ENCODE assay signal across 1 mouse cellular context in the genomic region with DNA sequence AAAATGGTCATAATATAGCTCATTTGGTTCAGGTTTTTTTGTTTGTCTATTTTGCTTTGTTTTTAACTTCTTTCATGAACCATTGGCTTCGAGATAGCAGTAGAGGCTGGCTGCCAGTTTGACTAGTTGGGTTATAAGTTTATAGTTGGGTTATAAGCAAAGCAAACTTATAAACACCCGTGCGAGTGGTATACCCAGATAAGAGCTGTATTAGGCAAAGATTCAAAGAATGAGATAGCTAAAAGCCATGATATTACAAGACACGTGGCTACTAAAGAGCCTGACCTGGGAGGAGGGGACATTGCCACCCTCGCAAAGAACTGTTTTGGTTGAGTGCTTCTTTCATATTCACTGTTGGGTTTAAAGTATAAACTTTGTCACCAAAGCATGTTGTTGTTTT.
TF ChIP-seq lines count a peak whose summit lies in the region.

No protein-coding gene starts in this region.

TF ChIP-seq in MEL, 35 proteins besides CTCF, POLR2A, EP300 and RAD21 (continued from another document):
- TF ChIP-seq ZNF384 (IDR thresholded peaks at IDR 0.05; ENCODE audit: low read depth, low read length) (no peak), JUND (IDR thresholded peaks at IDR 0.05; ENCODE audit: low read depth, low read length) (no peak), ZC3H11A (IDR thresholded peaks at IDR 0.05; ENCODE audit: low read depth, low read length) (no peak), NELFE (IDR thresholded peaks at IDR 0.05; ENCODE audit: low read depth, low read length) (no peak), MAFK (IDR thresholded peaks at IDR 0.05; ENCODE audit: borderline replicate concordance, low read depth, low read length) (no peak), MXI1 (IDR thresholded peaks at IDR 0.05; ENCODE audit: low read depth, low read length) (peak; percentile 77), TAL1 (IDR thresholded peaks at IDR 0.05; ENCODE audit: low read length) (0 out of 2 replicates have a peak, but pooled peaks have one; percentile 21), RCOR1 (IDR thresholded peaks at IDR 0.05; ENCODE audit: low read depth, low read length) (peak; percentile 62), ETS1 (IDR thresholded peaks at IDR 0.05; ENCODE audit: low read depth, low read length) (peak; percentile 56; the same call in 1 of the 2 replicates), USF2 (IDR thresholded peaks at IDR 0.05; ENCODE audit: borderline replicate concordance in 1 of 2, insufficient read depth in 1 of 2, low read depth in 1 of 2, low read length in 2 of 2) (no peak), USF1 (IDR thresholded peaks at IDR 0.05; ENCODE audit: low read depth, low read length) (peak; percentile 73; the same call in 1 of the 2 replicates), NRF1 (IDR thresholded peaks at IDR 0.05; ENCODE audit: insufficient read depth, low read depth, low read length, poor library complexity, severe bottlenecking) (no peak), KAT2A (conservative IDR thresholded peaks at IDR 0.05; ENCODE audit: low read depth, low read length) (no peak), ZMIZ1 (IDR thresholded peaks at IDR 0.05; ENCODE audit: low read depth, low read length) (no peak)
TF ChIP-seq in MEL: peak in this region for 11.
